Mouse (Mus musculus) erythroid progenitor cell, adult 5-6 weeks (primary cell): ENCODE data around the gene Gm6871. TPM values are rescaled to one million over a fixed set of nuclear protein-coding genes. Genes with fewer than 3 reads are reported as not detected.

Experiments used
- total RNA-seq, 2 experiments: library from RNA; stranded (forward) in 1 of 2; stranded (reverse) in 1 of 2; fragments of 150-400 nt in 1 of 2; fragments of 186-747, 209-891 nt in 1 of 2; gene quantifications; 2 replicates each; pipeline versions ENCODE4 v1.2.3 to v1.2.4; 2015 to 2017; ENCODE audit warnings: low replicate concordance in 2 of 2

Gm6871 gene
- total RNA-seq, 2 experiments from 2014 or later, result not detected

Other genes with a start within 250 kb of the Gm6871 start
- gene AI987944, start 180.3 kb downstream of the Gm6871 start, total RNA-seq (2015; ENCODE audit: low replicate concordance), result 11.9 and 15.5 TPM in 2 replicates
- gene AI987944, start 180.3 kb downstream of the Gm6871 start, total RNA-seq (2017; ENCODE audit: low replicate concordance), result 5.4 and 5.6 TPM in 2 replicates
- gene Vmn2r57, start 125.0 kb downstream of the Gm6871 start, total RNA-seq (2015; ENCODE audit: low replicate concordance), result not detected in 2 replicates
- gene Vmn2r57, start 125.0 kb downstream of the Gm6871 start, total RNA-seq (2017; ENCODE audit: low replicate concordance), result not detected in 2 replicates
- gene Gm20449, start 74.2 kb downstream of the Gm6871 start, total RNA-seq (2015; ENCODE audit: low replicate concordance), result not detected in 2 replicates
- gene Gm20449, start 74.2 kb downstream of the Gm6871 start, total RNA-seq (2017; ENCODE audit: low replicate concordance), result not detected in 2 replicates
- gene AW146154, start 73.8 kb downstream of the Gm6871 start, total RNA-seq (2015; ENCODE audit: low replicate concordance), result 0.84 and 5.8 TPM in 2 replicates
- gene AW146154, start 73.8 kb downstream of the Gm6871 start, total RNA-seq (2017; ENCODE audit: low replicate concordance), result 0.68 and 3.5 TPM in 2 replicates
- 5.4 and 23.1 TPM in 2 replicates for gene 2610021A01Rik, start 25.6 kb upstream of the Gm6871 start, total RNA-seq (2015; ENCODE audit: low replicate concordance)
- 3.5 and 5.0 TPM in 2 replicates for gene 2610021A01Rik, start 25.6 kb upstream of the Gm6871 start, total RNA-seq (2017; ENCODE audit: low replicate concordance)
- gene Zfp788, start 59.5 kb upstream of the Gm6871 start, total RNA-seq (2015; ENCODE audit: low replicate concordance), result 2.2 TPM in 1 of 2 replicates, not detected in the other
- gene Zfp788, start 59.5 kb upstream of the Gm6871 start, total RNA-seq (2017; ENCODE audit: low replicate concordance), result 1.3 TPM in 1 of 2 replicates, not detected in the other